Mouse (Mus musculus): ENCODE measurements at regions not wholly inside any gene's neighbourhood (a gene's known extent, or its start where the extent isn't known, plus 50 kb on each side); places are given as distances from the start of the nearest gene placed in this dataset.
A peak's percentile ranks its signal among the peaks of the same experiment; 100 is the strongest.

DNA sequence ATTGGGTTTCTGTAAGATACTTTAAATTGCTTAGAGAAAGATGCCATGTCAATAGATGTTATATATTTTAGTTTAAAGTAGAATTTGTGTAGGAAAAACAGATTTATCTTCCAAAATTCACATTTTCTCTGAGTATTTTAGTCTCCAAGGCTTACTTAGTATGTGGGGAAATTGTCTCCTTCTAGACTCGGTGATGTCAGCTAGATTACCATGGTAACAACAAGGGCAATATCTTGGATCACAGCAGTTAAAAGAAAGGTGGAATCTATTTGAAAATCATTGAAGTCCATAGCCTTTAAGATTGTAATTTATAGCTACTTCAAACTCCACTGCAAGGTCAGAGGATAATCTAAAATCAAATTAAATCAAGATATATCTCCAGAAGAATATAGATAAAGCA is 83.2 kb upstream of the Rgs4 start:
- ATAC-seq (ENCODE audit: low FRiP score, low read depth), result no peak
- Histone ChIP-seq H3K27me3 (no peaks in the 10 kb centered on the region), H3K9ac (replicated peaks) (no peak overlapping the region), H3K9me3 (no peaks in the 10 kb centered on the region), H3K4me2 (replicated peaks) (no peak overlapping the region), H3K4me1 (0 out of 2 replicates have a peak, but pooled peaks cover 2% of the 10 kb centered on the region), H3K4me3 (no peak overlapping the region), H3K27ac (replicated peaks) (no peak overlapping the region), H3K36me3 (no peaks in the 10 kb centered on the region)
- WGBS, result 40% methylated on average over 1 of the region's 1 CpGs

DNA sequence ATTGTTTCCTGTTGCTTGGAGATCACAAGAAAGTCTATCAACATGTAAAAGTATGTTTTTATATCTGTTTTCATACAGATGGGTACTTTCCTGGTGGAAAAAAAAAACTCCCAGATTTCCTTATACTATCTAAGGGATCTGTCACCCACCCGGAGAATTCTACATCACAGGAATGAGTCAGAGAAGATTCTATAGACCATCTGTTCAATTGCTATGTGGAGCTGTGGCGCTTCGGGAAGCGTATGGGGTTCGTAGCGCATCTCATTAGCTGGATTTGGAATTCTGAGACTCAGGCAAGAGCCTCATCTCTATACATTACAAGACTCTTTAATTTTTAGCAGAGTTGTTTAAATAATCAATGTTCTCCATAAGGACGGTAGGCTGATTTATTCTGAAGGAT is 74.6 kb upstream of the Rgs4 start:
- no peak for ATAC-seq (ENCODE audit: low FRiP score, low read depth)
- 72% methylated on average over 7 of the region's 7 CpGs for WGBS

DNA sequence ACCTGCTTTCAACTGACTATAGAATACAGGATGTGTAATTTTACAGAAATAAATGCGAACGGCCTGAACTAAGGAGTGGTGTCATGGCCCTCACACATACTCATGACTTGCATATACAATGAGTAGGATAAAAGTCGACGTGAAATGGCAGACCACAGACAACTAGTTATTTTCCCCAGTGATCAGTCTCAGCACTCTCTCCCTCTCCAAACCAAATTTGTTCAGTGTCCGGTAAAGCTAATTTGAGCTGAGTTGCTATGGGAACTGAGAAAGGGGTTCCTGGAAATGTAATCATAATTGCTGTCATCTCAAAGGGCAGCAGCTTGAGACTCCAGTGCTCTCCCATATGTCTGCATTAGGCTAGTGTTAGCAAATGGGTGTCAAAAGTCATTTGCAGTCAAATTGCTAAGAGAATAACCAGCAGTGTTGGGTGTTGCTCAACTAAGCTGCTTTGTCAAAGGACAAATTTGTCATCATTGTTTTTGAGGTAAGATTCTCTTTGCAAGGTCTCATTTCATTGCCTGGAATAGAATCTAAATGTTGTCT is 72.0 kb upstream of the Rgs4 start:
- WGBS, result 68% methylated on average over 5 of the region's 5 CpGs
- Histone ChIP-seq H3K36me3 (no peaks in the 10 kb centered on the region), H3K4me1 (no peaks in the 10 kb centered on the region), H3K27ac (replicated peaks) (0 out of 2 replicates have a peak overlapping the region, but pooled peaks have one; percentile 39), H3K9me3 (no peaks in the 10 kb centered on the region), H3K9ac (replicated peaks) (no peak overlapping the region), H3K27me3 (no peaks in the 10 kb centered on the region), H3K4me2 (replicated peaks) (no peak overlapping the region), H3K4me3 (no peak overlapping the region)
- no peak for ATAC-seq (ENCODE audit: low FRiP score, low read depth)

More for the DNA sequence above, 74.6 kb upstream of the Rgs4 start:
- Histone ChIP-seq H3K4me3 (no peak overlapping the region), H3K9ac (replicated peaks) (no peak overlapping the region), H3K9me3 (no peaks in the 10 kb centered on the region), H3K27me3 (no peaks in the 10 kb centered on the region), H3K27ac (replicated peaks) (no peak overlapping the region), H3K4me2 (replicated peaks) (no peak overlapping the region), H3K36me3 (no peaks in the 10 kb centered on the region), H3K4me1 (no peaks in the 10 kb centered on the region)

DNA sequence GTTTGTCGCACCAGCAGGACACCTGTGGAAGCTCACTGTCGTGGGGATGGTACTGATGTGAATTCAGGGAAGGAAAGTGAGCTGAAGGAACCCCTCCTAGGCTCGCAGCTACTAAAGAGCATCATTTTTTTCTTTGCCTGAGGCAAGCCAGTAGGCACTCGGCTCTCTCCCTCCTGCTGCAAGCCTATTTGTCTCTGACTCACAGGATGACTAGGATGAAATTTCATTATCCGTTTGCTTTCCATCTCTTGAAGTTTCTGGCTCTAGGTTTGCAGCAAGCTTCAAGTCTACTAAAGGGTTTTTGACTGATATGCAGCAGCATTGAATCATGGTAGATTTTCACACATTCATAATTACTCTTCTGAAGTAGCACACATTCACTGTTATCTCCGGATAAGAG is 69.5 kb upstream of the Rgs4 start:
- Histone ChIP-seq H3K9ac (replicated peaks) (no peak overlapping the region), H3K4me3 (no peak overlapping the region), H3K27ac (replicated peaks) (no peak overlapping the region), H3K4me1 (peaks cover 3% of the 10 kb centered on the region; the same call in 1 of the 2 replicates), H3K9me3 (no peaks in the 10 kb centered on the region), H3K4me2 (replicated peaks) (no peak overlapping the region), H3K27me3 (no peaks in the 10 kb centered on the region), H3K36me3 (no peaks in the 10 kb centered on the region)
- no peak for ATAC-seq (ENCODE audit: low FRiP score, low read depth)
- WGBS, result 66% methylated on average over 6 of the region's 6 CpGs

DNA sequence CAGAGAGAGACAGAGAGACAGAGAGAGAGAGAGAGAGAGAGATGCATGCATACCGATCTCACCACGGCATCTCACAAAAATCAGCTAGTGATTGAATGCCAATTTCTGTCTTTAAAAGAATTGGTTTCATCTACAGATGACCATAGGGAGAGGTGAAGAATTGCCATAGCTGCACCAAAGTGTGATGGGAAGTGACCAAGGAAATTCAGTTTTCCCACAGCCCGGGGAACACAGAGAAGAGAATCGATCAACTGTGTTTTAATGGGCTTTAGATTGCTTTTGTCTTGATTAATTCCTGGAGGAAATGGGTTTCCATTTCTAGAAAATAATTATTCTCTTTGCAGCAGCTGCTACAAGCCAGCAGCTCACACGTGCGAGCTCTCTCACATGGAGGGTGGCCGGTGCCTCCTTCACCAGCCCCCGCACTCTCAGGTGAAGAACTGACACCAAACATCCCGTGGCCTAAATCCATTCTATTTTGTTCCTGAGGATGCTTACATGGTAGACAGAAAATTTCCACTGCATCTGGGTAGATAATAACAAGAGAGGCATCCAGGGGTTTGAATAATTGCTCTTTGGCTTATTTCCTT is 65.2 kb upstream of the Rgs4 start:
- peaks cover 3% of the 10 kb centered on the region; the same call in 1 of the 2 replicates for H3K4me1 ChIP-seq
- no peak for ATAC-seq (ENCODE audit: low FRiP score, low read depth)
- no peaks in the 10 kb centered on the region for H3K27me3 ChIP-seq
- H3K9ac ChIP-seq (replicated peaks), result no peak overlapping the region
- no peaks in the 10 kb centered on the region for H3K9me3 ChIP-seq
- 66% methylated on average over 9 of the region's 9 CpGs for WGBS
- H3K4me3 ChIP-seq, result no peak overlapping the region
- H3K27ac ChIP-seq (replicated peaks), result no peak overlapping the region
- H3K4me2 ChIP-seq (replicated peaks), result no peak overlapping the region
- no peaks in the 10 kb centered on the region for H3K36me3 ChIP-seq

DNA sequence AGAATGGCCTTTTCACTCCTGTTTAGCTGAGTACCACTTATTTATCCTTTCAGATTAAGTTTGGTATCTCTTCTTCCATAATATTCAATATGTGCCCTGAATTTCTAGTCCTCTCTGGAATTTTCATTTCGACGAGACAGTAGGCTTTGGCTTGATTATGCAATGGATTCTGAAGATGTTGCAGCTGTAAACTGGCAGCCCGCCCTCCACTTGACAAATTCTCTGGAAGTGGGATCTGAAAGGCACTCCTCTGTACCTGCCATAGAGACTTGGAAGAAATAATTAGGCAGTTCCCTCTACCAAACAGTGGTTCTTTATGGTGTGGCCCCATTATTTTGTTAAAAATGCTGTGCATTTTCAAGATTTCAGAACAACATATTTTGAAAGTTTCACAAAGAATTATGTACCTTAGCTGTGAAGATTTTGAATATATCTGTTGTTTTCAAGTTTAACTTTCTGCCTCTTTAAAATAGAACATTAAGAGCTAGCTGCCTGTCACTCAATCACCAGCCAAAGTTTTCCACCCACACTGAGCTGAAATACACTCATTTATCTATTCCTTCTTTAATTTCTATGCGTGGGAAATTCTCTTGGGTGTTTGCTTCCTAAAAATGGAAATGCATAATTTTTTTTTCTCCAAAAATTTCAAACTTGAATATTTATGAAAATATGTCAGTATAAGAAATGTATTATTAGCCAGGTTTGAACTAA is 56.1 kb upstream of the Rgs4 start:
- no peak for ATAC-seq (ENCODE audit: low FRiP score, low read depth)
- no peaks in the 10 kb centered on the region for H3K27me3 ChIP-seq
- 89% methylated on average over 4 of the region's 4 CpGs for WGBS

DNA sequence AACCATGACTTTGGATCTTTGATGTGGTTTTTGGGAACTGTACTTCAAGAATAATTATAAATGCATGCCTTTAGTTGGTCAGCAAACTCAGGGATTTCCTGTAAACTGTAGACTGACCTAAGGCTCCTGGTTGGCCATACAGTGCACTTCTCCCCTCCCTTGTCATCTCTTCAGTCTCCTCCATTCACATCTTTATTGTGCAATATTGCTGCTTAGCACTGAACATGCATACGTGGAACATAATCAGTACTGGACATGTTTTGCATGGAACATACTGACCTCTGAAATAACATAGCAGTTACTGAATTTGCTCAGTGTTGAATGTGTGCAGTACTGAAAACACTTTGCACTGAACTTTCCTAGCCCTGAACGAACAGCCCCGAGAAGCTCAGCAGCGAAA is 55.4 kb upstream of the Rgs4 start:
- Histone ChIP-seq H3K9ac (replicated peaks) (no peak overlapping the region), H3K27ac (replicated peaks) (no peak overlapping the region), H3K4me3 (no peak overlapping the region), H3K36me3 (no peaks in the 10 kb centered on the region), H3K27me3 (no peaks in the 10 kb centered on the region), H3K4me2 (replicated peaks) (no peak overlapping the region), H3K4me1 (no peaks in the 10 kb centered on the region), H3K9me3 (no peaks in the 10 kb centered on the region)
- 88% methylated on average over 4 of the region's 4 CpGs for WGBS
- ATAC-seq (ENCODE audit: low FRiP score, low read depth), result no peak

More for the DNA sequence above, 56.1 kb upstream of the Rgs4 start:
- no peaks in the 10 kb centered on the region for H3K9me3 ChIP-seq
- no peaks in the 10 kb centered on the region for H3K36me3 ChIP-seq
- H3K4me2 ChIP-seq (replicated peaks), result no peak overlapping the region
- H3K4me1 ChIP-seq, result no peaks in the 10 kb centered on the region
- H3K9ac ChIP-seq (replicated peaks), result no peak overlapping the region
- no peak overlapping the region for H3K27ac ChIP-seq (replicated peaks)
- no peak overlapping the region for H3K4me3 ChIP-seq

DNA sequence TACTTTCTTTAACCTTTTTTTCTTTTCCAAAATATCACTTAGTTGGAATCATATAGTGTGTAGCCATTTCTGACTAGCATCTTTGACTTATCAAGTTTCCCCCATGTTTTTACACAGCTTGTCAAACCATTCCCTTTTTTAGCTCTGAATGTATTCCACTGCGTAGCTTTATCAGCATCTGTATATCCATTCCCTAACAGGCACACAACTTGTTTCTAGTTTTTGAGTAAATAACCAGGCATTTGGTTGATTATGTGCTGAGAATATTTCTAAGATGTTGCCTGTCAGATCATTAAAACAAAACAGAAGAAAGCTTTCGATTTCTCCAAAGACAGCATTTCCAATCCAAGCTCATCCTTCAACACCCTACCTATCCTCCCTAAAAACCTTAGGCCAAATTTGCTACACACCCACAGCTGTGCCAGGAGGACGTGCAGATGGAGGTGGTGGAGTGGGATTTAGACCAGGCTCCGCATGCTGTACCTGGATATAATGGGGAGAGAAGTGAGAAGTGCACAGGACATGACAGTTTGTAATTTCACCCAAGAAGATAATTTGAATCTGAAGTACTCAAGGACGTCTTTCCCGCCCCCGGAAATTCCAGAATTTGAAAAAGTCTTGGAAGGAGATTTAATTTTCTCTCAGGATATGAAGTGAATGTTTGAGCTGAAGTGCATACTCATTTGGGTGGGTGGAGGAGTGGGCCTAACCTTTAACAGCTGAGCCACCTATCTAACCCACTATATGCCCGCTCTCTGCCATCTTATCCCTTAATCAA is 54.8 kb upstream of the Rgs4 start:
- Histone ChIP-seq H3K4me1 (no peaks in the 10 kb centered on the region), H3K4me2 (replicated peaks) (no peak overlapping the region), H3K9me3 (no peaks in the 10 kb centered on the region), H3K4me3 (no peak overlapping the region), H3K9ac (replicated peaks) (no peak overlapping the region), H3K27me3 (no peaks in the 10 kb centered on the region), H3K36me3 (no peaks in the 10 kb centered on the region), H3K27ac (replicated peaks) (no peak overlapping the region)
- no peak for ATAC-seq (ENCODE audit: low FRiP score, low read depth)
- 84% methylated on average over 8 of the region's 8 CpGs for WGBS

All from midbrain, embryonic 12.5 days (tissue).